Mouse (Mus musculus) adipocyte (in vitro differentiated cells): ENCODE measurements at regions not wholly inside any gene's neighbourhood (a gene's known extent, or its start where the extent isn't known, plus 50 kb on each side); places are given as distances from the start of the nearest gene placed in this dataset.
"Not testable (repeated sequence)": the region's sequence is repeated elsewhere in the genome, so short reads cannot be mapped to it uniquely, and the experiment has no call there.

Source experiments
- DNase-seq: peaks from one replicate; pipeline ENCODE4 v3.0.0-alpha.2; 2016; ENCODE audit warnings: low spot score

GRCm38 (mm10) chr1:47299311-47299710, 406.7 kb upstream of the Slc39a10 start:
- no peak for DNase-seq

DNA sequence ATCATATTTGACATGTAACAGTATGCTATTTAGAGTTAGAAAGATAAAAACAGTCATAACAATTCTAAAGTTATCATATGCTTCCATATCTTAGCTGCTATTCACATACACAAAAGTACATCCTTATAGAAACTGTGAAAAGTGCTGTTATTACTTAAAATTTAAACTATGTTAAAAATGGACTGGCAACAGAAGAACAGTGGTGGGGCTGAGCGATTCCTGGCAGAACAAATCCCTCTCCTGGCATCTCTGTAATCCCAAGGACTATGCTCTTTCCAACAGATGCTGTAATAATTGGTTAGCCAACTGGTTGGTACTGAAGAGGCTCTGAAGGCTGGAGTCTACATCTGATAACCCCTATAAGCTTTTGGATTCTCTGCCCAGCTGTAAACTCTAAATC, 393.0 kb upstream of the Slc39a10 start:
- DNase-seq = no peak

DNA sequence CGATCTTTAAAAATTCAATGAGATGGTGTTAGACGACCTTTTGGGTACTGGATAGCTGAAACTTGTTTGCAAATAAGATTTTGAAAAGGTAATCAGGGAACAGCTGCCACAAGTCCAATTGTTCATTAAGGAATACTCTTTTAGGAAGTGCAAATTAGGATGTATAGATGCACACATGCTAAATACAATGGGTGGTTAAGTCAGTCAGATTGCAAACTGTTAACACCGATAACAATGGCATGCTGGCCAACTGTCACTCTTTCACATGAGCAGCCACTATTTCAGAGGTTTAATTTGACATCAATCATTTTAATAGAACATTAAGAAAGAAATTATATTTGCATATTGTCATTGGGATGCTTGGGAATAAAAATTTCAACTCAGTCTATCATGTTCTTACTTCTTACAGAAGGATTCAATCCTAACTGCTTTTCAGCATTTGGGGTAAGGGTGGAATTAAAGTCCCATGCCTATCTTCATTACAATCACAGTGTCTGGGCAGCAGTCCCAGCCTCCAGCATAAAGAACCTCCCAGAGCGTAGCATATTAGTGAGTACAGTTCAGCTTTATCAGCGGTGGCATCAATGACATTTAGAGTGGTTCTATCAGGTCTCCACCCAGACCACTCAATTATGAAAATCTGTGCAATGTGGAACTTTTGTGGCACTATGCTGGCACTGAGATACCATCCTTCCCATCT, 385.8 kb upstream of the Slc39a10 start:
- DNase-seq = no peak

- no peak for DNase-seq
These were observed 385.2 kb upstream of the Slc39a10 start for GRCm38 (mm10) chr1:47277839-47278238.

- DNase-seq = no peak
These were observed 379.5 kb upstream of the Slc39a10 start for GRCm38 (mm10) chr1:47272131-47272530.

- DNase-seq = no peak
These were observed 371.0 kb upstream of the Slc39a10 start for GRCm38 (mm10) chr1:47263611-47264010.

DNA sequence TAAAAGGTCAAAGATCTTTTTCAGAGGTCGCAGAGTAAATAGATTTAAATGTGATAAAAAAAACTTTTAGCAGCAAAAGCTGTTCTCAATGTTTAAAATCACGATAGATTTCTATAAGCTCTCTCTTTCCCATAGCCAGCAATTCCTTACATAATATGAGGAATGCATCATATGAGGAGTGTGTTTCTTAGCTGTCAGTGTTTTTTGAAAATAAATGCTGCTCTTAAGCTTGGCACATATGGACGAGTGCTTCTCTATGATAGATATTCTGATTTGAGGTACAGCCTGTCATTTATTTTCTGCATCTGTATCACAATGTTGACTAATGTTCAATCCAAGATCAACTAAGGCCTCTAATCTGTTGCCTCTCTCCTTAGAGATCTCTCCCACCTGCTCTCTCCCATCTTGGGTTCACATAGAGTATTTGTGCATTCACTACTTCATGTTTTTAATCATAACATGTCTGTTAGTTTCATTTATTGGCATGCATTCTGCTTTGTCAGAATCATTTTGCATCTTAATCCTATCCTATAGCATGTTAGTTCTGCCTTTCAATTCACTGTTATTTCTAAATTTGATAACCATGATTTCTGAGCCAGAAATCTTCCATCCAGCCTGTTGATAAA, 369.0 kb upstream of the Slc39a10 start:
- no peak for DNase-seq

DNA sequence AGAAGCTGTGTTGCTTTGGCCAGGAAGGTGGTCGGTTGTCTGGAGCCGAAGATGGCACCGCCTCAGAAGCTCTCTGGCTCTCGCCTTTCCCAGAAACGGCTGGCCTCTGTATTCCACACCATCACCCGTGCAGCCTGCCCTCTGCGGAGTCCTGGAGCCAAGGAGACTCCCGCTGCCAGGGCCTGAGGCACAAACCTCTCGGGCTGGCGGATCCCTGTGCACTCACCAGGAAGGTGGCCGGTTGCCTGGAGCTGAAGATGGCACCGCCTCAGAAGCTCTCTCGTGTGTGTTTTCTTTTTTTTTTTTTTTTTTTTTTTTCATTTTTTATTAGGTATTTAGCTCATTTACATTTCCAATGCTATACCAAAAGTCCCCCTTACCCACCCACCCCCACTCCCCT, 358.1 kb upstream of the Slc39a10 start:
- DNase-seq = not testable (repeated sequence)

DNA sequence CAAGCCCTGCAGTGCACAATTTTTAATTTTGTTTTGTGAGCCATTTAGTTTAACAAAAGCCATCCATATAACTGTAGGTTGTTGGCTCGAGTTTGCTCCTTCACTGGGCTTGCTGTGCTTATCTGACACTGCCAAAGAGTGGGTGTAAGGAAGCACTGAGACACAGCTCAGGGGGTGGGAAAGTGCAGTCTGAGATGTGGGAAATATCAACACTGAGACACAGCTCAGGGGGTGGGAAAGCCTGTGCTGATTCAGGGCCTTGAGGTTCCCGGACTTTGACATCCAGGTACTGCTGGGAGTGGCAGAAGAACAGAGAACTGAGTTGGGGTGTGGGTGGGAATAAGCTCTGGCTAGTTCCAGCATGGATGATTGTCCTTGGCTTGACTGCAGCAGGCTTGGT, 324.4 kb upstream of the Slc39a10 start:
- no peak for DNase-seq

GRCm38 (mm10) chr1:47216419-47217002, 323.9 kb upstream of the Slc39a10 start:
- no peak for DNase-seq

DNA sequence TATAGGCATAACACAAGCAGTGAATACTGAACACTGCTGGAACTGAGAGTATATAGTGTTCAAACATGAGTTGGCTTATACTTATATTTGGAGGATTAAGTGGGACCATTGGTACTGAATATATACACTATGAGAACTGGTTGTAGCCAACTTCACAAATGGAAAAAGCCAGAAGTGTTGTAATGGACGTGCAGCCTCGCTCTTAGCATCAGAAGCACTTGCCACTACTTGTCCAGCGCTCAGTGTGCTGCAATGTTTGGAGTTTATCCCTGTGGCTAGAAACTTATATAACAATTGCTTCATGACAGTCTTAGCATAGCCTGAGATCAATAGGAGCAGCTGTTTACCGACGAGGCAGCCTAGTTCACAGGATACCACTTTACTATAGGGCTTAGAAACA, 320.8 kb upstream of the Slc39a10 start:
- DNase-seq = no peak

GRCm38 (mm10) chr1:47193001-47193400, 300.3 kb upstream of the Slc39a10 start:
- no peak for DNase-seq

- DNase-seq = no peak
These were observed 271.8 kb upstream of the Slc39a10 start for GRCm38 (mm10) chr1:47164417-47164816.

- DNase-seq = no peak
These were observed 271.3 kb upstream of the Slc39a10 start for GRCm38 (mm10) chr1:47163808-47164410.

DNA sequence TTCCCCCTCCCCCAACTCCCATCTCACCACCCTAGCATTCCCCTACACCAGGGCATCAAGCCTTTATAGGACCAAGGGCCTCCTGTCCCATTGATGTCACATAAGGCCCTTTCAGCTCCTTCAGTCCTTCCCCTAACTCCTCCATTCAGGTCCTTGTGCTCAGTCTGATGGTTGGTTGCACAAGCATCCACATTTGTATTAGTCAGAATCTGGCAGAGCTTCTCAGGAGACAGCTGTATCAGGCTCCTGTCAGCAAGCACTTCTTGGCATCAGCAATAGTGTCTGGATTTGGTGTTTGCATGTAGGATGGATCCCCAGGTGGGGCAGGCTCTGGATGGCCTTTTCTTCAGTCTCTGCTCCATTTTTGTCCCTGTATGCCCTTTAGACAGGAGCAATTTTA, 237.4 kb upstream of the Slc39a10 start:
- not testable (repeated sequence) for DNase-seq

DNA sequence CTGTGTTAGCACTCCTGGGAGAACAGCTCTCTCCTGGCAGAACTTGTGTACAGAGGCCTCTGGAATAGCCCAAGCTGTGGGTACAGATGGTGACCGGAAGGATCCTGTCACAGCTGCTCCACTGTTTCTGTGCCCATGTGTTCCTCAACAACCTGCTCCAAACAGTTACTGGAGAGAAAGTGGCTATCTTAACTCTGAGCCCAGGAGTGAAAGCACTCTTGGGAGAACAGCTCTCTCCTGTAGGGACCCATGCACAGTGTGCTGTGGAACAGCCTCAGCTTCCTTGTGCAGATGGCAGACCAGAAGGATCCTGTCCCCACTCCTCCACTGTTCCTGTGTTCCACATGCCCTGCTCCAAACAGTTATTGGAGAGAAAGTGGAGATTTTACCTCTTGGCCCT, 227.0 kb upstream of the Slc39a10 start:
- no peak for DNase-seq

- not testable (repeated sequence) for DNase-seq
These were observed 224.0 kb upstream of the Slc39a10 start for GRCm38 (mm10) chr1:47116681-47117080.

DNA sequence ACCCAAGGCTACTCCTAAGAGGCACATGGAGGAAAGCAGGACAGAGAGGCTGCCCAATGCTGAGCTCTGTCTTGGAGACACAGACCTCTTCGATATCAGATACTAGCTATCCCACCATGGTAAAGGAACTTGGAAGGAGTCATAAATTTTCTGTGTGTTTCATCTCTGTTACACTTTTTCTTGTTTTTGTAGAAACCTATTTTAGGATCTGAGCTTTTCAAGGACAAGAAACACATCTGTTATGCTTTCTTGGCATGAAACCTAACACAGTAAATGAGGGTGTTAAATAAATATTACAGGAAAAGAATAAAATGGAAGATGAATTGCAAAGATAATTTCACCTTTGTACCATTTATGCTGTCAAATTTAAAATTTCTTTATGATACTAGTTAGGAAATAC, 219.8 kb upstream of the Slc39a10 start:
- DNase-seq = no peak

- no peak for DNase-seq
These were observed 211.4 kb upstream of the Slc39a10 start for GRCm38 (mm10) chr1:47104055-47104454.

DNA sequence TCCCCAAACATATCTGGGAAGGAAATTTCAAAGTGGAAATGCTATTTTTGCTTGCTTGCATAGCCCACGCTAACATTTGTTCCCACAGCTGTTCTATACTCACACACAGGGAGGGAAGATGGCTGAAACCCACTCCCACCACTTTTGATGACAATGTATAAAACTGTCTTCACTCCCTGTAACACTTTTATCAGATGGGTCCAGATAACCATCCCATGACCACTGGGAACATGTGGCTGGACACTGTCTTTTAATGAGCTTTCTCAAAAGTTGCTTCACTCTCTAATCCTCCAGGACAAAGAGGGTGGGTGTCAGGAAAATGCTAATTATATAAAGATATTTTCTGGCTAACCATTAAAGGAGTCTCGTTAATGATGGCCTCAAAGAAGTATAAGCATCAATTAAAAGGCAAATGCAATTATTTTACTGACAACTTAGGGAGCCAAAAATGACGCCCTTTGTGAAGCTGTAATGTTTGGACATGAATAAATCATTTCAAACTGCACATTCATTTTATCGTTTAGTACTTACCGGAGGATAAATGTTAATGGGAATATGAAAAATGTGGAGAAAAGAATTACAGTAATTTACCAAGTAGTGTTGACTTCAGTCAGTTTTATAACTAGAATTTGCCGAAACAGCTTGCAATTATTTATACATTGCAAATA, 210.8 kb upstream of the Slc39a10 start:
- DNase-seq = no peak

DNA sequence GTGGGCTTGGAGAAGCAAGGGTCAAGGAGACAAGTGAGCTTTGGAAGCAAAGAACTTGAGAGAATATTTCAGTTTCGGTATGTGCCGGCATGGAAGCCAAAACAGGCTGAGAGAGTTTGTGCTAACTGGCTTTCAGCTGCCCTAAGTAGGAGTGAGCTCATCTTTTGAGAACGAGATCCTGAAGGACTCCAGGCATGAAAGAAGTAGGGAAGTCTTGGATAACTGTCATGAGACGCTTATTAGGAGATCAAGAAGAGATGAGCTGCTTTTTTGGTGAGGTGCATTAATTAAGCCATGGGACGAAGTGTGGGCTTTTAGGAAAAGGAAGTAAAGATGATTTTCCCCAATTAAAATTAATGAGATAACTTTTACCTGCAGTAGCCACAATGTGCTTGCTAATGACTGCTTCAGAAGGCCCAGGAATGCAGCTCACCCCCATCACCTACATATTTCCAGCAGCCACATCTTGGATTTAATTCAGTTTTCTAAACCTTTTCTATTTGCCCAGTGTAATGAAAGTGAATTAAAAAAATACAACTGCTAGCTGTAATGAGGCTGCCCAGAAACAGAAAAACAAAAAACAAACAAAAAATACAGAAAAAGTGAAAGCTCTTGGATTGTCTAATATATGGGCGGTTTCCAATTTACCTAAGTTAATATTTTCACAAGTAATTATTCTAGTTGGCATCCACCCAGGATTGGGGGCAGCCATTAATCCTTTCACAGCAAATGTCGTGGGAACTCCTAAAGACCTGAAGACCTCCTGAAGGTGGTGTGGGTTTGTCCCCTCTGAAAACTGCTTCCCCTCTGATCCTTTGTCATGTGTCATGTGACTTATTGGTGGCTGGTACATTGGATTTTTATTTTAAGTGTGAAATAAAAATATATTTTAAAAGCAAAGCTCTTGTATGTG, 204.7 kb upstream of the Slc39a10 start:
- DNase-seq = no peak

DNA sequence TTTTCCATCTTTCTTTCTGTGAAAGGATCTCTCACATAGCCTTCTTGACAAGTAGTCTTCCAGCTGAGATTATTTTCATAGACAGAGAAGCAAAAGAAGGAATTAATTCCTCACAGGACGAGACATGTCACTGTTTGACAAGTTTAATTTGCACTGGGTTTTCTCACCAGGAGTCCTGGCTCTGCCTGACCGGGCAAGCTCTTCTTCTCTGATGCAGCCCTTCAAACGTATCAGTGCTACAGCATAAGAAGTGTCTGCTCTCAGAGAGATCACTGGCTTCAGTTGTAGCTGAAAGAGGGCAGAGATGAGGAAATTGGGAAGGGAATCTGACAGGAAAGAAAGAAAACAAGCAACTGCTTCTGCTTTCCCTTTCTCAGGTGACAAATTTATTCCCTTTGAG, 201.8 kb upstream of the Slc39a10 start:
- no peak for DNase-seq
